Mouse (Mus musculus): ENCODE measurements around the gene Gm2012. TPM values are rescaled to one million over a fixed set of nuclear protein-coding genes. Genes with fewer than 3 reads are reported as not detected.
"Not testable (repeated sequence)": the region's sequence is repeated elsewhere in the genome, so short reads cannot be mapped to it uniquely, and the experiment has no call there.

The Gm2012 gene
- not detected in 2 replicates for polyA plus RNA-seq (2015; fragmentation: Nextera tagmentation; extraction: Ambion mirVana)

- not testable (repeated sequence) for H3K27ac ChIP-seq; H3K4me3 ChIP-seq; ATAC-seq (ENCODE audit: low FRiP score); H3K27me3 ChIP-seq; H3K9me3 ChIP-seq; H3K4me2 ChIP-seq; H3K36me3 ChIP-seq; H3K4me1 ChIP-seq (replicated peaks); H3K9ac ChIP-seq
- WGBS, result 83% methylated on average over 1 of the region's 5 CpGs
Measured at GRCm38 (mm10) chrX:26231255-26231654, at the start of gene Gm2012. TSS of gene Gm2012 (minus strand) at chrX:26231355.

GRCm38 (mm10) chrX:26159146-26159545, 72.0 kb downstream of the Gm2012 start:
- H3K27me3 ChIP-seq; H3K4me2 ChIP-seq; H3K4me3 ChIP-seq; H3K9ac ChIP-seq; H3K9me3 ChIP-seq; H3K4me1 ChIP-seq (replicated peaks); H3K27ac ChIP-seq; ATAC-seq (ENCODE audit: low FRiP score); H3K36me3 ChIP-seq: not testable (repeated sequence)
- 78% methylated on average over 12 of the region's 12 CpGs for WGBS

Small RNAs within 50 kb of the gene (microRNA-seq; reads per million reads assigned to microRNA genes)
- gene Gm26302, result not detected

Other genes starting within 250 kb of the Gm2012 start
- gene Gm5168, start 180.3 kb downstream of the Gm2012 start, polyA plus RNA-seq (2015; fragmentation: Nextera tagmentation; extraction: Ambion mirVana), result not detected in 2 replicates
- gene Gm2030, start 78.7 kb upstream of the Gm2012 start, polyA plus RNA-seq (2015; fragmentation: Nextera tagmentation; extraction: Ambion mirVana), result not detected in 2 replicates

Measured in hindbrain, embryonic 13.5 days (tissue).